Mouse (Mus musculus): ENCODE results near the gene Cd83.

DNA sequence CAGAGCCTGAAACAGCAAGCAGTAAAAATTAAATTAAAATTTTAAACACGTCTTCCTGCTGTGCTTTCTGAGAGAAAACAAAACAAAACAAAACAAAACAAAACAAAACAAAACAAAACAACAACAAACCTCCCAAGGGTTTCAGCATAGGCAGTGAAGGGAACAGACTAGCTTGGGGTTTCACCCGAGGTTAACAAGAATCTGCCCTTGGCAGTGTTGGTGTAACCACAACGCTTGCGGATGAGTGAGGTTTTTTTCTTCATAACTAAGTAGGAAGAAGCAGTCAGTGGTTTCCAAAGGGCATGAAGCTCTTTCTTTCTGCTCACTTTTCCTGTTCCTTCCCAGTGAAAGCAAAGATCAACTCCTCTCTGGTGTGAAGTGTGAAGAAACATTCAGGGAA, 5.6 kb upstream of the Cd83 start:
- TF ChIP-seq GATA1 (IDR thresholded peaks at IDR 0.05; ENCODE audit: borderline replicate concordance, low read length) (no peak), FLI1 (IDR thresholded peaks at IDR 0.05; ENCODE audit: low read length) (no peak)

All from megakaryocyte, embryonic 14.5 days (primary cell).